Mouse (Mus musculus): ENCODE data around the gene Gm21394. TPM values are rescaled to one million over a fixed set of nuclear protein-coding genes. Genes with fewer than 3 reads are reported as not detected.
"Not testable (repeated sequence)": the region's sequence is repeated elsewhere in the genome, so short reads cannot be mapped to it uniquely, and the experiment has no call there.

Gene Gm21394
- polyA plus RNA-seq (2015; fragmentation: Nextera tagmentation; extraction: Ambion mirVana) = not detected in 2 replicates

DNA sequence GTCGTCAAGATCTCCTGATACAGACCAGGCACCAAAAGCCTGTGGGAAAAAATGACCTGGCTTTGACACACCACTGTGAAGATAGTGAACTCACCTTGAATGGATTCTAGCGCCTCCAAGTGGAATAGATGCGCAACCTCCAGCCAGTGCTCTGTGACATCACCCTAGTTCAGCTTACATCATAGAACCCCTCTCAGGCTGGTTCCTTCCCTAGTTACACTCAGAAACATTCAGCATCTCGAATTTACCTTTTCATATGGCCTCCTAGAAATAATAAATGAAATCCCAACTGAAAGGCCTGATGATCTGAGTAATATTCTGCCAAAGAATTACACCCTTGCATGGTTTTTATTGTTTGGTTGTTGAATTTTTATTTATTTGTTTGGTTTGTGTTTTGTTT lies at the start of gene Gm21394:
Gm21394 (minus strand) TSS at position 101 of the 400 bp plus-strand sequence.
- WGBS = no CpG with 5 or more reads among the region's 4 CpGs
- not testable (repeated sequence) for H3K4me2 ChIP-seq (ENCODE audit: low read depth, low read length)

More for the DNA sequence above, at the start of gene Gm21394:
- H3K36me3 ChIP-seq (ENCODE audit: control insufficient read depth, insufficient read depth, low read length); H3K27ac ChIP-seq (ENCODE audit: low read length); H3K27me3 ChIP-seq (ENCODE audit: control insufficient read depth, insufficient read depth, low read depth, low read length); H3K4me1 ChIP-seq (replicated peaks; ENCODE audit: control insufficient read depth, insufficient read depth, low read length); ATAC-seq (ENCODE audit: low read depth); H3K9ac ChIP-seq (ENCODE audit: low read length); H3K9me3 ChIP-seq (ENCODE audit: control insufficient read depth, low read length); H3K4me3 ChIP-seq (ENCODE audit: low read length): not testable (repeated sequence)

Other genes starting within 250 kb of the Gm21394 start
- gene Gm21409, start 181.8 kb upstream of the Gm21394 start, polyA plus RNA-seq (2015; fragmentation: Nextera tagmentation; extraction: Ambion mirVana) = not detected in 2 replicates

Data from lung, embryonic 16.5 days (tissue).